Mouse (Mus musculus) myocyte (in vitro differentiated cells): ENCODE data around the gene Nek2. TPM values are rescaled to one million over a fixed set of nuclear protein-coding genes. Genes with fewer than 3 reads are reported as not detected.

Source experiments
- H3K27me3 ChIP-seq: one replicate; pipeline ENCODE4 v1.6.1; 2011; ENCODE audit not compliant: control insufficient read depth, insufficient read depth, insufficient read length
- H3K36me3 ChIP-seq: one replicate; pipeline ENCODE4 v1.6.1; 2011; ENCODE audit not compliant: control insufficient read depth, insufficient read depth
- H3K4me2 ChIP-seq: one replicate; pipeline ENCODE4 v1.6.1; 2011; ENCODE audit warnings: low read depth, control low read depth
- H3K4me3 ChIP-seq: one replicate; pipeline ENCODE4 v1.5.1; 2011; ENCODE audit warnings: mild to moderate bottlenecking, control low read depth, moderate library complexity
- H3K79me2 ChIP-seq: one replicate; pipeline ENCODE4 v1.6.1; 2011; ENCODE audit not compliant: control insufficient read depth, insufficient read depth
- H3ac ChIP-seq: one replicate; pipeline ENCODE4 v1.6.1; 2011; ENCODE audit not compliant: control insufficient read depth, insufficient read length
- CEBPB ChIP-seq: IDR thresholded peaks from 2 replicates; pipeline ENCODE4 v1.6.1; 2011; ENCODE audit warnings: mild to moderate bottlenecking, moderate library complexity; ENCODE audit not compliant: poor library complexity, insufficient read depth, severe bottlenecking
- E2F4 ChIP-seq: IDR thresholded peaks from one replicate; pipeline ENCODE4 v1.6.1; 2011; ENCODE audit warnings: mild to moderate bottlenecking, control low read depth, moderate library complexity; ENCODE audit not compliant: insufficient read depth
- MAX ChIP-seq: IDR thresholded peaks from one replicate; pipeline ENCODE4 v1.6.1; 2011; ENCODE audit warnings: low read depth, mild to moderate bottlenecking, control low read depth
- MYOD1 ChIP-seq, 3 experiments: IDR thresholded peaks; one replicate each; pipeline ENCODE4 v1.6.1; 2011; ENCODE audit warnings: control low read depth in 2 of 3, low read depth in 2 of 3, mild to moderate bottlenecking in 2 of 3, moderate library complexity in 1 of 3; ENCODE audit not compliant: insufficient read length in 2 of 3, control insufficient read depth in 1 of 3
- MYOG ChIP-seq, 3 experiments: IDR thresholded peaks; one replicate each; pipeline ENCODE4 v1.6.1; 2011; ENCODE audit warnings: control low read depth in 2 of 3, low read depth in 2 of 3, mild to moderate bottlenecking in 2 of 3; ENCODE audit not compliant: insufficient read length in 2 of 3, control insufficient read depth in 1 of 3, insufficient read depth in 1 of 3
- POLR2A ChIP-seq: IDR thresholded peaks from one replicate; pipeline ENCODE4 v1.6.1; 2011; ENCODE audit warnings: low read depth, mild to moderate bottlenecking, control low read depth, moderate library complexity; ENCODE audit not compliant: insufficient read length
- POLR2AphosphoS2 ChIP-seq: IDR thresholded peaks from one replicate; pipeline ENCODE4 v1.6.1; 2011; ENCODE audit warnings: low read depth, control low read depth; ENCODE audit not compliant: insufficient read length
- REST ChIP-seq: IDR thresholded peaks from one replicate; pipeline ENCODE4 v1.6.1; 2011; ENCODE audit warnings: mild to moderate bottlenecking, control low read depth, moderate library complexity; ENCODE audit not compliant: insufficient read depth, insufficient read length
- SRF ChIP-seq: IDR thresholded peaks from one replicate; pipeline ENCODE4 v1.6.1; 2011; ENCODE audit warnings: low read depth; ENCODE audit not compliant: control insufficient read depth, insufficient read length
- TCF12 ChIP-seq: IDR thresholded peaks from one replicate; pipeline ENCODE4 v1.6.1; 2011; ENCODE audit warnings: mild to moderate bottlenecking, control low read depth; ENCODE audit not compliant: poor library complexity, insufficient read depth, severe bottlenecking
- TCF3 ChIP-seq: IDR thresholded peaks from one replicate; pipeline ENCODE4 v1.6.1; 2011; ENCODE audit warnings: low read depth, control low read depth; ENCODE audit not compliant: insufficient read length
- USF1 ChIP-seq: IDR thresholded peaks from one replicate; pipeline ENCODE4 v1.6.1; 2011; ENCODE audit warnings: low read depth, mild to moderate bottlenecking, control low read depth, moderate library complexity
- polyA plus RNA-seq: library from polyadenylated mRNA; unstranded; fragments of >200 nt; fragmentation: generic; extraction: Trizol; gene quantifications from one replicate; pipeline ENCODE4 v1.2.1, GENCODE M21; 2012; ENCODE audit warnings: missing spikeins

Nek2 gene
- polyA plus RNA-seq, 1 experiment: 21.2 TPM

DNA sequence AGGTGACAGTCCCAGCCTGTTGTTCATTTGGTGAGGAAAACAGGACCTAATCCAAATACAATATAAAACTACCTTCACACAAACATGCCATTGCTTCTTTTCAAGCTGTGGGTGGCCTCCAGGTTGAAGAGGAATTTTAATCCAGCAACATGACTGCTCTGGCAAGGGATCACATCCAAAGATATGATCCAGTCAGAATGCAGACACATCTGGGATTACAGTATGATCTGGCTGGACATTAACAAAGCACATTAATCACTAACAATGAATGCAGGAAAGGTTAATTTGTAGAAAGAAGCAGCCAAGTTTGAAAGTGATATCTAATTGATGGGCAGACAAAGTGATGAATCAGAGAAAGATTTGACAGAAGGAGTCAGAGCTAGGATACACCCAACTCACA is 36.9 kb downstream of the Nek2 start:
- Histone ChIP-seq H3K36me3 (no peaks in the 10 kb centered on the region), H3K4me3 (no peak overlapping the region), H3K4me2 (no peak overlapping the region), H3K79me2 (no peaks in the 10 kb centered on the region), H3ac (no peak overlapping the region), H3K27me3 (no peaks in the 10 kb centered on the region)
- TF ChIP-seq E2F4 (no peak), REST (no peak), TCF12 (no peak), TCF3 (no peak), USF1 (no peak), MYOD1 (IDR thresholded peaks at IDR 0.05; ENCODE audit: control insufficient read depth in 1 of 3, insufficient read length in 2 of 3, low read depth in 2 of 3) (no peak), MYOG (IDR thresholded peaks at IDR 0.05; ENCODE audit: control insufficient read depth in 1 of 3, insufficient read depth in 1 of 3, insufficient read length in 2 of 3, low read depth in 2 of 3) (no peak), CEBPB (no peak), POLR2AphosphoS2 (no peak), SRF (no peak), POLR2A (no peak), MAX (no peak)

DNA sequence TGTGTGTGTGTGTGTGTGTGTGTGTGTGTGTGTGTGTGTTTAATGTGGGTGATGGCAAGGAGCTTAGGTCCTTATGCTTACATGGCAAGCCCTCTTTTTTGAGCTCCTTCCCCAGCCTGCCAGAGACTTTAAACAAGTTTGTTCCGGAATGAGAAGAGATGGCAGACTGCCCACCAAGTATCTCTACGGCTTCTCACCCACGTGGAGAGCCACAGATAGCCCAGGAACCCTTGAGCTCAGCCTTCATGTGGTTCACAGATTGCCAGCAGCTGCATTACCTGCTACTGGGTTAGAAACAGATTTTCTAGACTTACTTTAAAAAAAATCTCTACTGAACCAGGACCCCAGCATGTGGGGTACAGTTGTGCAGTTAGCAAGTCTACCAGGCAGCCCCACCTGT is 38.6 kb downstream of the Nek2 start:
- no peaks in the 10 kb centered on the region for H3K27me3 ChIP-seq
- no peaks in the 10 kb centered on the region for H3K79me2 ChIP-seq
- H3ac ChIP-seq: no peak overlapping the region
- H3K4me2 ChIP-seq: no peak overlapping the region
- H3K36me3 ChIP-seq: no peaks in the 10 kb centered on the region
- no peak overlapping the region for H3K4me3 ChIP-seq
- TF ChIP-seq E2F4: no peak
- TF ChIP-seq SRF: no peak
- TF ChIP-seq POLR2AphosphoS2: no peak
- TF ChIP-seq CEBPB: no peak
- TF ChIP-seq USF1: no peak
- no peak for TF ChIP-seq TCF12

- no peak overlapping the region for H3ac ChIP-seq
- H3K79me2 ChIP-seq: no peaks in the 10 kb centered on the region
- H3K36me3 ChIP-seq: no peaks in the 10 kb centered on the region
- no peak overlapping the region for H3K4me3 ChIP-seq
- no peak overlapping the region for H3K4me2 ChIP-seq
- no peaks in the 10 kb centered on the region for H3K27me3 ChIP-seq
- no peak for TF ChIP-seq TCF12
Observed at GRCm38 (mm10) chr1:191861247-191861646, 40.0 kb downstream of the Nek2 start.

- no peak overlapping the region for H3K4me3 ChIP-seq
- H3ac ChIP-seq: no peak overlapping the region
- no peaks in the 10 kb centered on the region for H3K27me3 ChIP-seq
- H3K79me2 ChIP-seq: no peaks in the 10 kb centered on the region
- H3K4me2 ChIP-seq: no peak overlapping the region
- TF ChIP-seq MYOD1 (IDR thresholded peaks at IDR 0.05; ENCODE audit: control insufficient read depth in 1 of 3, insufficient read length in 2 of 3, low read depth in 2 of 3) (no peak), TCF12 (no peak), MAX (no peak), MYOG (IDR thresholded peaks at IDR 0.05; ENCODE audit: control insufficient read depth in 1 of 3, insufficient read depth in 1 of 3, insufficient read length in 2 of 3, low read depth in 2 of 3) (no peak), SRF (no peak), POLR2AphosphoS2 (no peak), USF1 (no peak), POLR2A (no peak), REST (no peak), CEBPB (no peak), TCF3 (no peak), E2F4 (no peak)
- no peaks in the 10 kb centered on the region for H3K36me3 ChIP-seq
Observed at GRCm38 (mm10) chr1:191863833-191864550, 42.7 kb downstream of the Nek2 start.

- TF ChIP-seq MAX: no peak
- no peak for TF ChIP-seq MYOG (IDR thresholded peaks at IDR 0.05; ENCODE audit: control insufficient read depth in 1 of 3, insufficient read depth in 1 of 3, insufficient read length in 2 of 3, low read depth in 2 of 3)
- TF ChIP-seq POLR2A: no peak
- TF ChIP-seq USF1: peak; percentile 26
- no peak overlapping the region for H3K4me2 ChIP-seq
- H3K4me3 ChIP-seq: no peak overlapping the region
- no peak overlapping the region for H3ac ChIP-seq
- no peaks in the 10 kb centered on the region for H3K36me3 ChIP-seq
- no peaks in the 10 kb centered on the region for H3K27me3 ChIP-seq
- no peaks in the 10 kb centered on the region for H3K79me2 ChIP-seq
Observed at GRCm38 (mm10) chr1:191864551-191865027, 43.3 kb downstream of the Nek2 start.
